Mouse (Mus musculus): Measurements from ENCODE around the gene Prickle2. TPM values are rescaled to one million over a fixed set of nuclear protein-coding genes. Genes with fewer than 3 reads are reported as not detected.

The Prickle2 gene
- polyA plus RNA-seq, 1 experiment from 2014 or later = 8.3 TPM

DNA sequence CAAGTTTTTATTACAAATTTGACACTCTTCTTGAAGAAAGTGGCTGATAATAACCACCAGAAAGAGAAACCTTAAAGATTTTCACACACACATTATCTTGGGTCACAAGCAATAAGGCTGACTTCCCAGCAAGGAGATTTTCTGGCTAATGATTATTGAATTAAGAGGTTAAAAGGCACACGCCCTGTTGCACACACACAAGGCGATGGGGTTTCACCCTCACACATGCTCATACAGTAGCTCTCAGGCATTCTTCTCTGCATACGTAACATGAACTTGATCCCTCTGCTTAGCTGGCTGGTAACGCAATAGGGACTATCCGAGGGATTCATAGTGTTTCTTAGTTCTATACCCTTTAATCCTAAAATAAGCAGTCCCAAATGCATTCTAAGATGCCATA is 18.6 kb downstream of the Prickle2 start:
- ATAC-seq (ENCODE audit: low read depth) = no peak
- H3K4me3 ChIP-seq (ENCODE audit: low read length) = no peak overlapping the region
- no peak overlapping the region for H3K27ac ChIP-seq (ENCODE audit: low read length)
- no peak overlapping the region for H3K4me2 ChIP-seq (ENCODE audit: low read depth, low read length)
- H3K4me1 ChIP-seq (replicated peaks; ENCODE audit: control insufficient read depth, insufficient read depth, low read length) = no peaks in the 10 kb centered on the region
- no peaks in the 10 kb centered on the region for H3K9me3 ChIP-seq (ENCODE audit: control insufficient read depth, low read length)
- 65% methylated on average over 5 of the region's 5 CpGs for WGBS
- no peaks in the 10 kb centered on the region for H3K36me3 ChIP-seq (ENCODE audit: control insufficient read depth, insufficient read depth, low read length)
- no peak overlapping the region for H3K9ac ChIP-seq (ENCODE audit: low read length)
- no peaks in the 10 kb centered on the region for H3K27me3 ChIP-seq (ENCODE audit: control insufficient read depth, insufficient read depth, low read depth, low read length)

DNA sequence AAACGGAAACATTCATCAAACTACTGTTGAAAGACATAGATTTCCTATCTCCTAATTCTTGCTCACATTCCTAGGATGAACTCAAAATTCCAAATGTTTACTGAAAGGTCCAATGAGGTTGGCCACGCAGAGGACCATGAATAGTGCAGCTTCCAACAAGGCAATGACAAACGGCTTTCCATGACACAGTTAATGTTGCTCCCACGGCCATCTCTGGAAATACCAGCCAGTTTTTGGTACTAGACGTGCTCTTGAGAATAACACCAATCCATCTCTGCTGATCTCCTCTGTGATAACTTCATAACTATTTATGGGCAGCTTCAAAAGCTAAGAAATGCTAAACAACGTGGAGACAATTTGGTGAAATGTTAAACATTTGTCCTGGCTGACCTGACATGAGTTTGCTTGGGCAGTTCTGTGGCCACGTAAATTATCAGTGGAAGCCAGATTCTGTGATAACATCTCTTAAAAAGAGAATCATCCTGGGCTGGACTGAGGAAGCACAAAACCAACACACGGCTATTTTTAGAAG is 31.5 kb downstream of the Prickle2 start:
- Histone ChIP-seq H3K9ac (ENCODE audit: low read length) (no peak overlapping the region), H3K27me3 (ENCODE audit: control insufficient read depth, insufficient read depth, low read depth, low read length) (no peaks in the 10 kb centered on the region), H3K36me3 (ENCODE audit: control insufficient read depth, insufficient read depth, low read length) (no peaks in the 10 kb centered on the region), H3K9me3 (ENCODE audit: control insufficient read depth, low read length) (no peaks in the 10 kb centered on the region), H3K4me2 (ENCODE audit: low read depth, low read length) (no peak overlapping the region), H3K27ac (ENCODE audit: low read length) (no peak overlapping the region), H3K4me1 (replicated peaks; ENCODE audit: control insufficient read depth, insufficient read depth, low read length) (0 out of 2 replicates have a peak, but pooled peaks cover 3% of the 10 kb centered on the region), H3K4me3 (ENCODE audit: low read length) (no peak overlapping the region)
- ATAC-seq (ENCODE audit: low read depth) = no peak
- 27% methylated on average over 8 of the region's 8 CpGs for WGBS

DNA sequence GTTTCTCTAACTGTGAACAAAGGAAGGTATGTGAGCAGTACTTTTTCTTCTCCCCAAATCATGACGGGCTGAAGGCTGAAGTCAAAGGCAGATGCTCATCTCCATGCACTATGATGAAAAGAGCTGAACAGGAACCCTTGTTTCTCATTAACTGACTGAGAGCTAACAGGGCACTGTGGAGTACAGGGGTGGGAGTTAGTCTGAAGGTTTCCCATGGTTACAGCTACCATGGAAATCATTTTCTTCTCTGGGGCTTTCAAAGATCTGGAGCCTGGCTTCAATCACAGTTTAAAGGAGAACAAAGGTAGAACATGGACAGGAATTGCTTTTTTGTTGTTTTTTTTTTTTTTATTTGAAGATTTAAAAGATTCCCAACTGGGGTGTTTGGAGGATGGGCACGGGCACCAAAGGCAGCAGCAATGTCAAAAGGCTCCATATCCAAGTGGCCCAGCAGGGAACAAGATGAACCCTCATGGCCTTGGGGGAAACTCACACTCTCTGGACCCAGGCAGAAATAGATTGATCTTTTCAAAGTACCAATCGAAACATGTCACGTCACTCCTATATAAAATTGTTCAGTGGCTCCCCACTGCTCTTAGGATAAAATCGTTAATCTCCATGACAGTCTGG is 35.3 kb downstream of the Prickle2 start:
- H3K4me2 ChIP-seq (ENCODE audit: low read depth, low read length) = no peak overlapping the region
- H3K4me1 ChIP-seq (replicated peaks; ENCODE audit: control insufficient read depth, insufficient read depth, low read length) = 0 out of 2 replicates have a peak, but pooled peaks cover 3% of the 10 kb centered on the region
- 84% methylated on average over 5 of the region's 5 CpGs for WGBS
- H3K4me3 ChIP-seq (ENCODE audit: low read length) = no peak overlapping the region
- H3K27me3 ChIP-seq (ENCODE audit: control insufficient read depth, insufficient read depth, low read depth, low read length) = no peaks in the 10 kb centered on the region
- H3K27ac ChIP-seq (ENCODE audit: low read length) = no peak overlapping the region
- no peak overlapping the region for H3K9ac ChIP-seq (ENCODE audit: low read length)
- no peaks in the 10 kb centered on the region for H3K9me3 ChIP-seq (ENCODE audit: control insufficient read depth, low read length)
- H3K36me3 ChIP-seq (ENCODE audit: control insufficient read depth, insufficient read depth, low read length) = no peaks in the 10 kb centered on the region
- ATAC-seq (ENCODE audit: low read depth) = no peak

DNA sequence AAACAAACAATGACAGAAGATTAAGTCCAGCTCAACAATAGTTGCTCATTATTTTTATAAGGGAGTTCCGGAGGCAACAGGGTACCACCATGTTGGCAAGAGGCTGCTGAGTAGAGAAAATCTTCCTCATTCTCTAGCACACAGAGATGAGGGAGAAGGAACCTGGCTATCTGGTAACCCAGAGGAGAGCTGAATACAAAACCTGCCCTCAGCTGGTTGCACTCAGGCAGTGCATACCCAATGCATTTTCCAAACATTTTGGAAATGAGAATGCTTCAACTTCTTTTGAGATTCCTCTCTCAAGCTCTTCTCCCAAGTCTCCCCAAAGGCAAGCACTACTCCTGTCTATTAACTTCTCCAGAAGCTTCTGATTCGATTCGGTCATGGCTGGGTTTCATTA is 36.3 kb downstream of the Prickle2 start:
- no peak for ATAC-seq (ENCODE audit: low read depth)
- Histone ChIP-seq H3K4me1 (replicated peaks; ENCODE audit: control insufficient read depth, insufficient read depth, low read length) (0 out of 2 replicates have a peak, but pooled peaks cover 5% of the 10 kb centered on the region), H3K4me3 (ENCODE audit: low read length) (no peak overlapping the region), H3K36me3 (ENCODE audit: control insufficient read depth, insufficient read depth, low read length) (no peaks in the 10 kb centered on the region), H3K27me3 (ENCODE audit: control insufficient read depth, insufficient read depth, low read depth, low read length) (no peaks in the 10 kb centered on the region), H3K9me3 (ENCODE audit: control insufficient read depth, low read length) (no peaks in the 10 kb centered on the region), H3K9ac (ENCODE audit: low read length) (no peak overlapping the region), H3K4me2 (ENCODE audit: low read depth, low read length) (no peak overlapping the region), H3K27ac (ENCODE audit: low read length) (no peak overlapping the region)
- WGBS = 89% methylated on average over 3 of the region's 3 CpGs

DNA sequence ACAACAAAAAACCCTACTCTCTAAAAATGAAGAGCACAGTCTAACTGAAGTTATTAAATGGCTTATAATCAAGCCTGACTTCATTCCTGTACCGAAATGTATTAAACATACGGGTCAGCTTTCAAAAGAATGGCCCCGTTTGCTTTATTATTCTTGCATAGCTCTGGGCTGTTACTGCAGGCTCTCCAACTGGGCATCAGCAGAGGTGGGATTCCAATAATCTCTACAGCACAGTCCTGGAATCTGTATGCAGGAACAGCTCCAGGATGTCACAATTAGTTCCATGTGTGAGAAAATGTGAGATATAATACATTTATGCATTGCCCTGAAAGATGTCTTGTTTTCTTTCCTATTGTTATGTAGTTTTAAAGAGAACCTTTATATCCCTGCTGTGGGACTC is 38.4 kb downstream of the Prickle2 start:
- H3K27ac ChIP-seq (ENCODE audit: low read length) = no peak overlapping the region
- no peaks in the 10 kb centered on the region for H3K27me3 ChIP-seq (ENCODE audit: control insufficient read depth, insufficient read depth, low read depth, low read length)
- no peak overlapping the region for H3K4me2 ChIP-seq (ENCODE audit: low read depth, low read length)
- ATAC-seq (ENCODE audit: low read depth) = no peak
- WGBS = 59% methylated on average over 3 of the region's 3 CpGs
- no peaks in the 10 kb centered on the region for H3K9me3 ChIP-seq (ENCODE audit: control insufficient read depth, low read length)
- no peaks in the 10 kb centered on the region for H3K36me3 ChIP-seq (ENCODE audit: control insufficient read depth, insufficient read depth, low read length)
- 0 out of 2 replicates have a peak, but pooled peaks cover 3% of the 10 kb centered on the region for H3K4me1 ChIP-seq (replicated peaks; ENCODE audit: control insufficient read depth, insufficient read depth, low read length)
- H3K4me3 ChIP-seq (ENCODE audit: low read length) = no peak overlapping the region
- H3K9ac ChIP-seq (ENCODE audit: low read length) = no peak overlapping the region

DNA sequence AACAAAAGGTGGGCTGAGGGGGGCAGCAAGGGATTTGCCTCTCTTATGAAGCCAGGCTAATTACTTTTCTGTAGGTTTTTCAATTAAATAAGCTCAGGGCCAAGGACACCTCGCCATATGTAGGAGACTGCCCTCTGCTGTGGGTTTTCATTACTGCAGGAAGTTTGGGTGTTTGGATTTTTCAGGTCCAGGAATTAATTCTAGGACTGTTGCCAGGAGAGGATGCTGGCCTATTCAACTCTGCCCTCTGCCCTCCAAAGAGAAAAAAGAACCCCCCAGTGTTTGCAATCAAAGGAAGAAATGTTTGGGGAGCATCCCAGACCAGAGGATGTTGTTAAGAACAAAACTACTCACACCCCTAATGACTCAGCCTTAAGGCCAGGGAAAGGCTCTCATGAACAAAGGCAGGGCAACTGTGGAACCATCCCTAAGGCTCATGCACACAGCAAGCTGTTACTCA is 40.4 kb downstream of the Prickle2 start:
- Histone ChIP-seq H3K4me1 (replicated peaks; ENCODE audit: control insufficient read depth, insufficient read depth, low read length) (0 out of 2 replicates have a peak, but pooled peaks cover 3% of the 10 kb centered on the region), H3K9me3 (ENCODE audit: control insufficient read depth, low read length) (no peaks in the 10 kb centered on the region), H3K27me3 (ENCODE audit: control insufficient read depth, insufficient read depth, low read depth, low read length) (no peaks in the 10 kb centered on the region), H3K36me3 (ENCODE audit: control insufficient read depth, insufficient read depth, low read length) (no peaks in the 10 kb centered on the region), H3K27ac (ENCODE audit: low read length) (no peak overlapping the region), H3K9ac (ENCODE audit: low read length) (no peak overlapping the region), H3K4me2 (ENCODE audit: low read depth, low read length) (no peak overlapping the region), H3K4me3 (ENCODE audit: low read length) (no peak overlapping the region)
- ATAC-seq (ENCODE audit: low read depth) = peak; percentile 23; the same call in 1 of the 2 replicates
- WGBS = 0% methylated on average over 1 of the region's 1 CpGs

DNA sequence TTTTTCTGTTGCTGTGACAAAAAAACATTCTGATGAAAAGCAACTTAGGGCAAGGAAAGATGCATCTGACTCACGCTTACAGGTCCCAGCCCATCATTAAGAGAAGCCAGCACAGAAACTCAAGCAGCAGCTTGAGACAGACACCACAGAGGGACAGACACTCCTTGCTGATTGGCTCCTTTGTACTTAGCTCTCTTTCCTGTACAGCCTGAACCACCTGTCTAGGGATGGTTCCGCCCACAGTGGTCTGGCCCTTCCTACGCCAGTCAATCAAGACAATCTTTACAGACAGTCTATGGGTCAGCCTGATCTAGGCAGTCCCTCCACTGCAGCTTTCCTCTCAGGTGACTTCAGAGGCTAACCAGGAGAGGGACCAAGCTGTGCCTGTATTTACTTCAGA is 42.1 kb downstream of the Prickle2 start:
- Histone ChIP-seq H3K27me3 (ENCODE audit: control insufficient read depth, insufficient read depth, low read depth, low read length) (no peaks in the 10 kb centered on the region), H3K4me1 (replicated peaks; ENCODE audit: control insufficient read depth, insufficient read depth, low read length) (0 out of 2 replicates have a peak, but pooled peaks cover 3% of the 10 kb centered on the region), H3K36me3 (ENCODE audit: control insufficient read depth, insufficient read depth, low read length) (no peaks in the 10 kb centered on the region), H3K9ac (ENCODE audit: low read length) (no peak overlapping the region), H3K4me3 (ENCODE audit: low read length) (no peak overlapping the region), H3K27ac (ENCODE audit: low read length) (no peak overlapping the region), H3K4me2 (ENCODE audit: low read depth, low read length) (no peak overlapping the region), H3K9me3 (ENCODE audit: control insufficient read depth, low read length) (no peaks in the 10 kb centered on the region)
- 88% methylated on average over 3 of the region's 3 CpGs for WGBS
- ATAC-seq (ENCODE audit: low read depth) = no peak

DNA sequence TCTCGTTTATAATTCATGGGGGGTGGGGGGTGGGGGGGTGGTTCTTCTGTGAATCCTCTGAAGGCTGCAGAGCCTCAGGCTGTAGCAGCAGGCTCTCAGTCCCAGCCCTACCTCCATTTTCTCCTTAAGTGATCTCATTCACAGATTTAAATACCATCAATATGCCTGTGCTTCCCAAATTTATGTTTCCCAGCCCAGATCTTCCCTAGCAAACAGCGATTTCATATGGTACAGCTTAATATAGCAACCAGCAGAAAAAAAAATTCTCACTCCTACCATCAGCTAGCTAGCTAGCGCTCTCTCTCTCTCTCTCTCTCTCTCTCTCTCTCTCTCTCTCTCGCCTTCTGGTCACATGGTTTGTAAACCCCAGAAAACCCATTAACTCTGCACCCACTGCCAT is 42.5 kb downstream of the Prickle2 start:
- no peak for ATAC-seq (ENCODE audit: low read depth)
- H3K4me3 ChIP-seq (ENCODE audit: low read length) = no peak overlapping the region
- no peaks in the 10 kb centered on the region for H3K27me3 ChIP-seq (ENCODE audit: control insufficient read depth, insufficient read depth, low read depth, low read length)
- no peak overlapping the region for H3K9ac ChIP-seq (ENCODE audit: low read length)
- H3K27ac ChIP-seq (ENCODE audit: low read length) = no peak overlapping the region
- 62% methylated on average over 4 of the region's 4 CpGs for WGBS
- no peaks in the 10 kb centered on the region for H3K9me3 ChIP-seq (ENCODE audit: control insufficient read depth, low read length)
- no peak overlapping the region for H3K4me2 ChIP-seq (ENCODE audit: low read depth, low read length)
- H3K36me3 ChIP-seq (ENCODE audit: control insufficient read depth, insufficient read depth, low read length) = no peaks in the 10 kb centered on the region
- 0 out of 2 replicates have a peak, but pooled peaks cover 3% of the 10 kb centered on the region for H3K4me1 ChIP-seq (replicated peaks; ENCODE audit: control insufficient read depth, insufficient read depth, low read length)

DNA sequence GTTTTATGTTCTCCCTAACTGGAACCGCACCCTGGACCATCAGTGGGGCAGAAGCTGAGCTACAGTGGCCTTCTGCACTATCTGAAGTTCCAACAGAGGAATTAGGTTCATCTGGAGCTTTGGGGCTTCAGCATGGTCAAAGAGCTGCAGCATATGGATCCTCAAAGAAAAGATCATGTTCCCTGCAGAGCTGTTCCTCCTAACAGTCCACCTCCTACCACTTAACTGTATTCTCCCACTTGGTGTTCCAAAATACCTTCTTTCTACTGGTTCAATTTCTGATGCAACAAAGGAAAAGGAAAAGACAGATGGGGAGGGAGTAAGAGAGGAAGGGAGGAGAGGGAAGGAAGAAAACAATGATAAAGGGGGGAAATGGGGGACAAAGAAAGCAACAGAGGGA is 56.9 kb downstream of the Prickle2 start:
- no peak overlapping the region for H3K27ac ChIP-seq (ENCODE audit: low read length)
- H3K27me3 ChIP-seq (ENCODE audit: control insufficient read depth, insufficient read depth, low read depth, low read length) = no peaks in the 10 kb centered on the region
- WGBS = 83% methylated on average over 1 of the region's 1 CpGs

More for the DNA sequence above, 56.9 kb downstream of the Prickle2 start:
- no peaks in the 10 kb centered on the region for H3K9me3 ChIP-seq (ENCODE audit: control insufficient read depth, low read length)
- no peaks in the 10 kb centered on the region for H3K36me3 ChIP-seq (ENCODE audit: control insufficient read depth, insufficient read depth, low read length)
- no peak overlapping the region for H3K4me3 ChIP-seq (ENCODE audit: low read length)
- H3K9ac ChIP-seq (ENCODE audit: low read length) = no peak overlapping the region
- ATAC-seq (ENCODE audit: low read depth) = no peak
- no peak overlapping the region for H3K4me2 ChIP-seq (ENCODE audit: low read depth, low read length)
- no peaks in the 10 kb centered on the region for H3K4me1 ChIP-seq (replicated peaks; ENCODE audit: control insufficient read depth, insufficient read depth, low read length)
